Mouse (Mus musculus) left cerebral cortex, adult 8-10 months (tissue): Measurements from ENCODE around the gene Serpinb11. TPM values are rescaled to one million over a fixed set of nuclear protein-coding genes. Genes with fewer than 3 reads are reported as not detected.

Experiments
- DNase-seq, 2 experiments: peaks; one replicate each; pipeline ENCODE4 v3.0.0; 2022; ENCODE audit warnings: low spot score in 2 of 2
- total RNA-seq, 4 experiments: library from RNA; stranded (reverse); gene quantifications; 2 replicates each; pipeline ENCODE4 v1.2.4; 2022

Serpinb11 gene
- total RNA-seq: not detected

DNA sequence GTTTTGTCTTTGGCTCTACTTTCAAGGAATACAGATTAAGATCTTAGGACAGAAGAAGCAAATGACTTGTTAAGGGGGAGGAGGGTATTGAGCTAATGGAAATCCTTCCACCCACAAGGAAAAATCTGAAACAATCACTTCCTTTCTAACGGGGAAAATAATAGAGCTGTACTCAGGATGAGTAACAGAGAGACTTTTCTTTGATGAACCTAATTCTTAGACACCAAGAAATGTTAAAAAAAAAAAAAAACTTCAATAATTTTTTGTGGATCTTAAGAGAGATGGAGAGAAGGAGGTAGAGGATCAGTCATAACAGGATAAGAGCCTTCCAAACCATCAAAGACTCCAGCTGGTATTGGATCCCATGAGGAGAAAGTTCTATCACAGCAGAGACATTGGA, at the start of gene Serpinb11:
TSS of gene Serpinb11 (plus strand) at position 301 of the 400 bp plus-strand sequence.
- no peak for DNase-seq

DNA sequence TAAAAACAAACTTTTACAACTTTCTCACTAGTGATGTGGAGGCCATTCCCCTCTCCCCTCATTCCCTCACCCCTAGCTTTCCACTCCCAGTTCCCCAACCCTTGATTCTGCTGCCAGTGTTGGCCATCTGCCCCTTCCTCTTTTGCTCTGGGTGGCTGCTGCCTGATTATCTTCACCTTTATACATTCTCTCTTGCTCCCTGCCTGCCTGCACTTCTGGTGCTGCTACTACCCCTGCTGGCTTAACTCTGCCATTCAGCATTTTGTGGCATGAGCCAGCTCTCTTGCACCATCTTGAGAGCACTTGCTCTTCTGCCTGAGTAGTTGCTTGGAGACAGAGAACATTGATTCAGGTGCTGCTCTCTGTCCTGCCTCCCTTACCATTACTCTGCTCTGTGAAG, 15.0 kb upstream of the Serpinb11 start:
- no peak for DNase-seq

DNA sequence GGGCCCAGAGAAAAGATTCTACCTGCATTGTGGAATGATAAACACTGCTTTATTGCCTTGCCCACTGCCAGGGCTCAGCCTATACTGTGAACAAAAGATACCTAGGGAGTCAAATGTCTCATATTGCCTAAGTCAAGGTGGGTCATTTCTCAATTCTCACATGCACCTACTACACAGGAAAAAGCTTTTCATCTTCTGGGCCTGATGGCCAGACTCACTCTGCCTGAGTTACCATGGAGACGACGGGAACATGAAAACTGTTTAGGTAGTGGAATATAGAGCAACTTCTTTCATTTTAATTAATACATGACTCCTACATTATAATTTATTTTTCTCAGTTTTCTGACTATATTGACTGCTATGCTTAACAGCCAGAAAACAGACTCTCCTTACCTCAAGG, 14.2 kb upstream of the Serpinb11 start:
- no peak for DNase-seq

DNA sequence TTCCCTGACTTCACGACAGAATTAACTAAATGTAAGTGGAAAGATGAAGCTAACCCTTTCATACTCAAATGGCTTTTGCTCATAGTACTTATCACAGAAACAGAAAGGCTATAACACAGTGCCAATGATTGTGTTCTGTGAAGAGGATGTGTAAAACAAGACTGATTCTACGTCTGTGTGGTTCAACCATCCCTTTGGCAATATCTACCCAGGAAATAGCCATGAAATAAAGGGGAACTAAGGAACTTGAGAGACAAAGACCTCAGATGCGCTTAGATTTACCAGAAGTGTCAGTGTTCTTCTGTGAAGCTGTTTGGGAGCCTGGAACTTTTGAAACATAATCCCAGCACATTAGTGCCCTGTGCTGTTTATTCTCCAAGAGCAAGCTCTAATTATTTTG, 10.6 kb upstream of the Serpinb11 start:
- DNase-seq: no peak

DNA sequence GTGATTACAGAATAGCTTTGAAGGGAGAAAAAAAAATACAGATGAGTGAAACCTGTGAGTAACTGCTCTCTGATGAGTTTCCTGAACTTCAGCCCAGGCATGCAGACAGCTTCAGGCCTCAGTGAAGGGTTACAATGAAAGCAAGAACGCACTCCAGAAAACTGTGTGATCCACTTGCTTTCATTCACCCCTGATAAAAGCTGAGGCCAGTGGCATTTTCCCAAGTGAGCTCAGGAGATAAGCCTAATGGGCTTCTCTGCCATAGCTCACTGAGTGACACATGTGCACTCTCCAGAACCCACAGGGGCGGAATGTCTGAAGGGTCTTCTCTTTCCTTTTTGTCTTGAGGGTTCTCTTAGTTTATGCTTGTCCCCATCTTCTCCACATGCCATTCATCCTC, 9.9 kb upstream of the Serpinb11 start:
- DNase-seq: no peak

DNA sequence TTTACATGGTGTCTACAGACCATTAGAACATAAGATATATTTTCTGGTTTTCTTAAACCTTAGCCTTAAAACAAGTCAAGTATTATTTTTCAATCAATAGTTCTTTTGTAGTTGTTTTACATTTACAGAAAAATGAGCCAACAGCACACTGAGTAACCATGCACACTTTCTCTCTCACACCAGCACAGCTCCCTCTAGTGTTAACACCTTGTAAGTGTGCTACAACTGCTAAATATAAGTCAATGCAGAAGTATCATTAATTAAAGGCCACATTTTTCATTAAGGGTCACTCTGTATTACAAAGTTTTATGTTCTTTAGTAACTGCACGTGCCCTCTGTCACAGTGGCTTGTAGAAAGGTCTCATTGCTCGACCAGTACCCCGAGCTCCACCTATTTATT, 8.0 kb upstream of the Serpinb11 start:
- no peak for DNase-seq

DNA sequence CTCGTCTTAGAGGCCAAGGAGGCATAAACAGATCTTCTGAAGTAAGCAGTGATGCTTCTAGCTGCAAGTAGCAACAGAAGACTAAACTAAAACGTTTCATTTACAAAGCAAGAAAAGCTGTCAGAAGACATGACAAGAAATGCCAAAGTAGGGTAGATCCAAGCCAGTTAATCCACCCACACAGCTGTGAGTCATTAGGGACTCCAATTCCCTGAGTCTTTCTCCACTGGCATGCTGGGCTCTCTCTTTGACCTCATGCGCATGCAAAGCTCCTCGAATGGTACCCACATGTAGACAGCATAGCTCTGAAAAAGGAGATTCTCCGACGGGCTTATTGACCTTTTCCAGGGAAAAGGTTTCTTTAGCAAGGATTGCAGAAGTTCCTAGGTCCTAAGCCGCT, 5.0 kb downstream of the Serpinb11 start:
- DNase-seq: no peak

DNA sequence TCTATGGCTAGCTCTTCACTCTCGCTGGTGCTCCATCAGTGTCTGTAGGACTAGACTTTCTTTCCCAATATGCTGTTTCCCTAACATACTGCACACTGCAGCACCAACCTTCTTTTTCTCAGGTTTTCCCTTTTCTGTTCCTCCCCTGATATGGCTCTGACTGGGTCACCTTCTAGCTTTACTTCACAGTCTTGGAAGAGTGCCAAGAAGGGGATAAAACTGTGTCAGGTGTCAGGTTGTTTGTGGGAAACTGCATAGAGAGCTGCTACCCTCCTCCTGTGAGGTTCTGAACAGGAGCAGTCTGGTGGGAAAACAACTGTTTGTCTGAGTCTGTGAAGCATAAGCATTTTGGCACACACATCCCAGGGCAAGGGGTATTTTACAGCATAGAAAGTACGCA, 7.9 kb downstream of the Serpinb11 start:
- DNase-seq: no peak

DNA sequence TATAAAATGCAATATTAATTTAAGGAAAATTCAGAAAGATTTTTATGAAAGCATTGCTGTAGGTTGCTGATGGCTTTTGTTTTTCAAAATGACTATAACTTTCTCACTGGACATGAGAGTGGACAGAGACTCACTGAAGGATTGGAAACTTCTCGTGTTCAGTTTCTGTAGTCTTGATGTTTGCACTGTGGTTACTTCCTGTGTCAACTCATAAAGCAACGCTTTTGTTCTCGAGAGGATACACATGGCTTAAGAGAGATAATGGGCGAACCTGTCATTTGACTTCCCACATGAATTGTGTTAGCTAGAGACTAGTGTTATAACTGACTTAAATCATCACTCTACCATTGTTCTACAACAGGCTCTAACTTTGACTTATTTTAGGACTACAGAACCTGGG, 16.0 kb downstream of the Serpinb11 start:
- DNase-seq: no peak

DNA sequence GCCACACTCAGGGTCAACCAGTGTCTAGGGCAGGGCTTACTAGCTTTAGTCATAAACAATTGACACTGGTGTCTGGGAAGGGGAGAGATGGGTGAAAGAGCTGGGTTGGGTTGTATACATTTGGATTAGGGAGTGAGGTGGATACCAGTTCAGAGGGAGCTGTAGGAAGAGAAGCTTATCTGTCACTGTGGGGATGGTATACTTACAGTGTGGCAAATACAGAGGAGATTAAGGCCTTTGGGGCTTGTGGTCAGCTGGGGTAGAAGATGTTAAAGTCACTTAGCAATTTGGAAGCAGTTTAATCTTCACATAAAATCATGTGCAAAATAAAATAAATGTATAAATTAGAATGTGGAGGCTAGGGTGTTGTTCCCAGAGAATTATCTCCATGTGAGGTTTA, 17.4 kb downstream of the Serpinb11 start:
- DNase-seq: no peak

DNA sequence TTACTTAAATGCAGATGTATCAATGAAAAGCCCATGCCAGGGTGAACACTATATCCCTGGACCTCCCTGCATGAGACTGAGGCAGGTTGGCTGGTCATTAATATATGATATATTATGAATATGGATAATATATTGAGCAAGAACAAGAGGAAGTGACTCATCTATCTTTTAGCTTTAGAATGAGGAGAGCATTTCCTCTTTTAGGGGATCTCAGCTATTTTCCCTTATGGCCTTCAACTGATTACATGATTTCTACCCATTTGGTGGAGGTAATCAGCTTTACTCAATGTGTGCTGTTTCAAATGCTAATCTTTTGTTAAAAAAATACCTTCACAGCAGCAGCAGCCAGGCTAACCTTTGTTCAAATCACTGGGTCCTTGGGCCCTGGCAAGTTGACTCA, 20.5 kb downstream of the Serpinb11 start:
- no peak for DNase-seq

DNA sequence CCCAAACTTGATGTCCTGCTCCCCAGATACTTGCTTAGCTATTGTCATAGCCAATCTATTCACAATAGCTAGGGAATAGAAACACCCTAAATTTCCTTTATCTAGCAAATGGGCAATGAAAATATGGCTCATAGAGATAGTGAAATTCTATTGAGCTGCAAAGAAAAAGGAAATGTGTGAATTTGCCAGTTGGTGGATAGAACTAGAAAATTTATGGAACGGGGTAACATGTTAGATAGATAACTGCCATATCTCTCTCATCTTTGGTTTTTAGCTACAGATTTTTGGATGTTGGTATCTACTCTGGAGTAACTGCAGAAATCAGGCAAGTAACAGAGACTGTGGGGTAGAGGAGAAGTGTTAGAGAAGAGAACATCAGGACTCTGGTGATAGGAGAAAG, 21.4 kb downstream of the Serpinb11 start:
- no peak for DNase-seq

DNA sequence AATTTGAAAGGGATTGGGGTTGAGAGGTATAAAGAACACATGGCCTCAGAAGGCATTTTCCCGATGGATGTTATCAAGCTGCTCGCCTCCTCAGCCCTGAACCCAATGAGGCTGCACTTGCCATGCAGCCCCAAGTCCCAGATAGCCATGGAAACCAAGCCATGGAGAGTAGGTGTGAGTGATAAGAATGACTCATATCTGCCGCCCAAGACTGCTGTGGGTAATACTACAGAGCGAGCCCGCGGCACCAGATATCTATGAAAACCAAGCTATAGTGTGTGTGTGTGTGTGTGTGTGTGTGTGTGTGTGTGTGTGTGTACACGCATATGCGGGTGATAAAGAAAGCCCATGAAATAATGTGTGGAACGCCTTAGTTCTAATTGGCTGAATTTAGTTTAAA, 23.5 kb downstream of the Serpinb11 start:
- DNase-seq: peak in 1 of 2 experiments; percentile 10

DNA sequence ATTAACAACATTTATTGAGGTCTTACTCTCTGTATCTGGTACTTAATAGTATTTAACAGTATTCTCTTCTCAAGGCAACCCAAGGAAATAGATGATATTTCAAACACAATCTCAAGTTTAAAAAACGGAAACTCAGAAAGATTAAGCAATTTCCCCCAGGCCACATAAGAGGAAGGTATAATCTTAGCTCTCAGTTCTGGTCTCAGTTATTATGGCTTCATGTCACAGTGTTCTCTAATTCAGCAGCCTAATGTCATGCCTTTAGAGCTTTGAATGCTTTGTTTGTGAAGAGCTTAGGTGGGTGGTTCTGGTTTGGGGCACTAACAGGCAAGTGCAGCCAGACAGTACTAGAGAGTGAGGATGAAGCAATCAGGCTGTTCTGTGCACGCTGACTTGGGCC, 28.8 kb downstream of the Serpinb11 start:
- DNase-seq: no peak

DNA sequence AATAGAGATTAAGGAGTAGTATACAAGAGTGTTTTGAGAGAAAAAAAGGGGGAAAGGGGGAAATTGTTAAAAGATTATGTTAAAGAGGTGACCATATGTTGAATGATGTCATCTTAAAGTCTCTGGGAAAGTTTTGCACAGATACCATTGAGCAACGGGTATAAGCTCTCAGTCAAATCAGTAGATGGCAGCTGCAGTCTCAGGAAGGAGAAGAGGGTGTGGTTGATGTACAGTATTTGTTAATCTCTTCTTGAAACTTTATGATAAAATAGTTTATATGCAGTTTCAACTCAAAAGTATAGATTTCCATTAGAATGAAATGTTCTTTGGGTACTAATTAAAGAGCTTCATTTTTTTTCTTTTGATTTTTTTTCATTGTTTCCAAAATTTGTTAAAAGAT, 36.5 kb downstream of the Serpinb11 start:
- no peak for DNase-seq

DNA sequence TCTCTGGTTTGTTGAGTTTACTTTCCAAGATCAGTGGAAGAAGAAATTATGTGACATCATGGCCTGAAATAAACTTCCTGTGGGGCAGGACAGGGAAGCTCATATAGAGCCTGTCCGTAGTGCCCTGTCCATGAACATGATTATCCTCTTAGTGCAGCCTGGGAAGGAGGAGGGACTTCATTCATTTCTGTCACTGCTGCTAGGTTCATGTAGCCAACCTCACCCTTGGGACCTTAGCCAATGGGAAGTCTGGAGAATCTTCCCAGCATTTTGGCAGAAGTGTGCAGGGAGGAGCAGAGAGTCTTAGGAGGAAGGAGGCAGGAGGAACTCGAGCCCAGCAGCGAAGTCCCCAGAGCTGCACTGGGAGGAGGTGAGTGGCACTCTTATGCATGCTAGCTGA, 38.4 kb downstream of the Serpinb11 start, which contains the start of gene Serpinb7:
TSS of gene Serpinb7 (plus strand) at position 301 of the 400 bp plus-strand sequence.
- no peak for DNase-seq

DNA sequence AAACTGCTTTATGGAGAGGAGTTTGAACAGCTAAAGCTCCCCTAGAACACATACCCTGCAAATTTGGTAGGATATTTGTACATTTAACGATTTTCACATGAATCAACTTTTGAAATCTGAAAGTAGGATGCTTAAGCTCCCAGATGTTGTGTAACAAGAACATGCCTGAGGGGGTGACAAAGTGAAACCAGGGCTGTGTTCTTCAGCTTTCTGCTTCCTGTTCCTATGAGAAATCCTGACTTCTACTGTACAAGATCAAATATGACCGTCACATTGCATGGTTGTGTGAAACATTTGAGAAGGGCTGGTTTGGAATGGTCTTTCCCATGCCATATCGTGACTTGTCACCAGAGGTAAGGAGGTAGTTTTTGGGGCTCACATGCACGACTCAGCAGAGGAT, 41.1 kb downstream of the Serpinb11 start:
- DNase-seq: no peak

DNA sequence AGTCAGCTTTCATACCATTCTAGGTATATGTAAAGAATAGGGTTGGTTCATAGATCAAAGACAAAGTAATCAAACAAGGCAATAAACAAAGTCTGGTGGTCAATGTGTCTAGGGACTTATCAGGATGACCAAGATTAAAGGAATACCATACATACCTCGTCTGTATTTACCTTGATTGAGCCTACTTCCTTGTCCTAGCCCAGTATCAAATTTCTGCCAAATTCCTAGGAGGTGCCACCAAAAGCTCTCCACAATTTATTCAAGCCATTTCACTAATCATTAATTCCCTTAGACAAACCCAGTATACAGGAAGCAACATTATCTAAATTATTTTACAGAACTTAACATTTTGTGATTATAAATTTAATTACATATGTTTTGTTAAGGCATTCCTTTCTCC, 53.7 kb downstream of the Serpinb11 start:
- DNase-seq: no peak

DNA sequence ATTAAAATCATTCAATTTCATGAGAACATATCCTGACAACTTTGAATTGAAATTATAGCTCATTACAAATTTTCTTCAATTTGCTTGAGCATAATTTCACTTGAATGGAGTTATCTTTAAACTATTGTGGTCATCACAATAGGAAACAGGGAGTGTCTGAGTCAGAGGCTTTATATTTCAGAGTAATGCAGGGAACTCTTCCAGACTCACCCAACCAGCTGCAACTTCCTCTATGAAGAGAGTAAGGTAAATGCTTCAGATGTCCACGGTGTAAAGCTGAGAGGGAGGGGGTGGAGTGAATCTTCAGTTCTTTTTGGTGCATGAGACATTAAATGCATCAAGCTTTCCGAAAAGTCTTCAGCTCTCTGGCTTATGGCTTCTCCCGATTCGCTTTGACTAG, 61.5 kb downstream of the Serpinb11 start:
- no peak for DNase-seq

Other genes starting within 250 kb of the Serpinb11 start
- not detected for gene Serpinb3b, start 82.8 kb upstream of the Serpinb11 start, total RNA-seq
- gene Serpinb3c, start 82.8 kb upstream of the Serpinb11 start, total RNA-seq: not detected
- not detected for gene Serpinb7, start 38.5 kb downstream of the Serpinb11 start, total RNA-seq
- under 1 TPM in 1 of 4 experiments, not detected in 3; 0.35 TPM for gene Serpinb2, start 150.2 kb downstream of the Serpinb11 start, total RNA-seq
- gene Serpinb8, start 228.8 kb downstream of the Serpinb11 start, total RNA-seq: 10 to 100 TPM; 12.3 to 15.9 (median 13.6) TPM